Mouse (Mus musculus) myocyte (in vitro differentiated cells): ENCODE results near the gene 6030408B16Rik. TPM values are rescaled to one million over a fixed set of nuclear protein-coding genes. Genes with fewer than 3 reads are reported as not detected.

ENCODE experiments used
- H3K27me3 ChIP-seq: one replicate; pipeline ENCODE4 v1.6.1; 2011; ENCODE audit not compliant: control insufficient read depth, insufficient read depth, insufficient read length
- H3K36me3 ChIP-seq: one replicate; pipeline ENCODE4 v1.6.1; 2011; ENCODE audit not compliant: control insufficient read depth, insufficient read depth
- H3K4me2 ChIP-seq: one replicate; pipeline ENCODE4 v1.6.1; 2011; ENCODE audit warnings: low read depth, control low read depth
- H3K4me3 ChIP-seq: one replicate; pipeline ENCODE4 v1.5.1; 2011; ENCODE audit warnings: mild to moderate bottlenecking, control low read depth, moderate library complexity
- H3K79me2 ChIP-seq: one replicate; pipeline ENCODE4 v1.6.1; 2011; ENCODE audit not compliant: control insufficient read depth, insufficient read depth
- H3ac ChIP-seq: one replicate; pipeline ENCODE4 v1.6.1; 2011; ENCODE audit not compliant: control insufficient read depth, insufficient read length
- CEBPB ChIP-seq: IDR thresholded peaks from 2 replicates; pipeline ENCODE4 v1.6.1; 2011; ENCODE audit warnings: mild to moderate bottlenecking, moderate library complexity; ENCODE audit not compliant: poor library complexity, insufficient read depth, severe bottlenecking
- E2F4 ChIP-seq: IDR thresholded peaks from one replicate; pipeline ENCODE4 v1.6.1; 2011; ENCODE audit warnings: mild to moderate bottlenecking, control low read depth, moderate library complexity; ENCODE audit not compliant: insufficient read depth
- MAX ChIP-seq: IDR thresholded peaks from one replicate; pipeline ENCODE4 v1.6.1; 2011; ENCODE audit warnings: low read depth, mild to moderate bottlenecking, control low read depth
- MYOD1 ChIP-seq, 3 experiments: IDR thresholded peaks; one replicate each; pipeline ENCODE4 v1.6.1; 2011; ENCODE audit warnings: control low read depth in 2 of 3, low read depth in 2 of 3, mild to moderate bottlenecking in 2 of 3, moderate library complexity in 1 of 3; ENCODE audit not compliant: insufficient read length in 2 of 3, control insufficient read depth in 1 of 3
- MYOG ChIP-seq, 3 experiments: IDR thresholded peaks; one replicate each; pipeline ENCODE4 v1.6.1; 2011; ENCODE audit warnings: control low read depth in 2 of 3, low read depth in 2 of 3, mild to moderate bottlenecking in 2 of 3; ENCODE audit not compliant: insufficient read length in 2 of 3, control insufficient read depth in 1 of 3, insufficient read depth in 1 of 3
- POLR2A ChIP-seq: IDR thresholded peaks from one replicate; pipeline ENCODE4 v1.6.1; 2011; ENCODE audit warnings: low read depth, mild to moderate bottlenecking, control low read depth, moderate library complexity; ENCODE audit not compliant: insufficient read length
- POLR2AphosphoS2 ChIP-seq: IDR thresholded peaks from one replicate; pipeline ENCODE4 v1.6.1; 2011; ENCODE audit warnings: low read depth, control low read depth; ENCODE audit not compliant: insufficient read length
- REST ChIP-seq: IDR thresholded peaks from one replicate; pipeline ENCODE4 v1.6.1; 2011; ENCODE audit warnings: mild to moderate bottlenecking, control low read depth, moderate library complexity; ENCODE audit not compliant: insufficient read depth, insufficient read length
- SRF ChIP-seq: IDR thresholded peaks from one replicate; pipeline ENCODE4 v1.6.1; 2011; ENCODE audit warnings: low read depth; ENCODE audit not compliant: control insufficient read depth, insufficient read length
- TCF12 ChIP-seq: IDR thresholded peaks from one replicate; pipeline ENCODE4 v1.6.1; 2011; ENCODE audit warnings: mild to moderate bottlenecking, control low read depth; ENCODE audit not compliant: poor library complexity, insufficient read depth, severe bottlenecking
- TCF3 ChIP-seq: IDR thresholded peaks from one replicate; pipeline ENCODE4 v1.6.1; 2011; ENCODE audit warnings: low read depth, control low read depth; ENCODE audit not compliant: insufficient read length
- USF1 ChIP-seq: IDR thresholded peaks from one replicate; pipeline ENCODE4 v1.6.1; 2011; ENCODE audit warnings: low read depth, mild to moderate bottlenecking, control low read depth, moderate library complexity
- polyA plus RNA-seq: library from polyadenylated mRNA; unstranded; fragments of >200 nt; fragmentation: generic; extraction: Trizol; gene quantifications from one replicate; pipeline ENCODE4 v1.2.1, GENCODE M21; 2012; ENCODE audit warnings: missing spikeins

6030408B16Rik gene
- polyA plus RNA-seq, 1 experiment = 0.16 TPM

DNA sequence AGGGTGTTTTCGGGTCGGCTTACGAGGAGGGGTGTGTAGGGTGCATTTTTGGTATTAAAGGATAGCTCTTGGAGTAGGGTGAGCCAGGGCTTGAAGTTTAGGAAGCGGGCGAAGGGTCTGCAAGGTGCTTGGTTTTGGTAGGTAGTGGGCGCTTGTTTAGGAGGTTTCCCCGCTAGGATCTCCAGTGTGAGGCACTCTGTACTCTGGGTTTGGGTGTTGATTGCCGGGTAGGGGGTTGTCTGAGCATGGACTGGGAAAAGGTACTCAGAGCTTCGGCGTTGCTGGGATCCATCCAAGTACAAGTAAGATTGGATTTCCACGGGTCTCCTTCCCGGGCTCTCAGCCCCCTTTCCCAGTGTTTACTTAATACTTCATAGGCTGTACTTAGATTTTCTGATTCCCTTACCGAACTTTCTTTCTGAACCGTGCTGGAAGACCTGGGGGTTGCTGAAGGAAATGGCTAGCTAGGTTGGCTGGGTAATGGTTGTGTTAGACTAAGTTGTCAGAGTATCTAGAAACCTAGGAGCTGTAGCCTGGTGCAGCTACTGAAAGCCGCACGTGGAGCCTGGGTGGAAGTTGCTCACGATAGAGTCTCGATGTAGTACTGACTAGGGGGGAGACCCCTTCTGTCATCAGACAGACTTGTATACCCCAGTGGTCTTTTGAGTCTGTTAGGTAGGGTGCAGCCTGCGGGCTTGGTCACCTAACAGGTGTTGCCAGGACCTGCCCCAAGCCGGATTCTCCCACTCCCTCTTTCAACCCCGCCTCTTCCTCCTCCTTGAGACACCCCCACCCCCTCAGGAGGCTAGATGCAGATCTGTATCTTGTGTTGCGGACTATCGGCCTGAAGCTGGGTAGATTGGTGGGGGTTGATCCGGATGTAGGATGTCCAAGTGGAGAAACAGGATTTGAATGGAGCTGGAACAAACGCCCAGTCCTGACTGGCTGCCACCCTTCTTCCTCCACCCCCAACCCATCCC, 25.7 kb upstream of the 6030408B16Rik start:
- Histone ChIP-seq H3ac (no peak overlapping the region), H3K4me3 (peak overlapping the region; percentile 49), H3K4me2 (peak overlapping the region; percentile 100), H3K36me3 (peaks cover 9% of the 10 kb centered on the region), H3K79me2 (peaks cover 6% of the 10 kb centered on the region), H3K27me3 (no peaks in the 10 kb centered on the region)
- TF ChIP-seq POLR2A (no peak), POLR2AphosphoS2 (no peak), MYOD1 (IDR thresholded peaks at IDR 0.05; ENCODE audit: control insufficient read depth in 1 of 3, insufficient read length in 2 of 3, low read depth in 2 of 3) (peak in 1 of 3 experiments; percentile 28)

DNA sequence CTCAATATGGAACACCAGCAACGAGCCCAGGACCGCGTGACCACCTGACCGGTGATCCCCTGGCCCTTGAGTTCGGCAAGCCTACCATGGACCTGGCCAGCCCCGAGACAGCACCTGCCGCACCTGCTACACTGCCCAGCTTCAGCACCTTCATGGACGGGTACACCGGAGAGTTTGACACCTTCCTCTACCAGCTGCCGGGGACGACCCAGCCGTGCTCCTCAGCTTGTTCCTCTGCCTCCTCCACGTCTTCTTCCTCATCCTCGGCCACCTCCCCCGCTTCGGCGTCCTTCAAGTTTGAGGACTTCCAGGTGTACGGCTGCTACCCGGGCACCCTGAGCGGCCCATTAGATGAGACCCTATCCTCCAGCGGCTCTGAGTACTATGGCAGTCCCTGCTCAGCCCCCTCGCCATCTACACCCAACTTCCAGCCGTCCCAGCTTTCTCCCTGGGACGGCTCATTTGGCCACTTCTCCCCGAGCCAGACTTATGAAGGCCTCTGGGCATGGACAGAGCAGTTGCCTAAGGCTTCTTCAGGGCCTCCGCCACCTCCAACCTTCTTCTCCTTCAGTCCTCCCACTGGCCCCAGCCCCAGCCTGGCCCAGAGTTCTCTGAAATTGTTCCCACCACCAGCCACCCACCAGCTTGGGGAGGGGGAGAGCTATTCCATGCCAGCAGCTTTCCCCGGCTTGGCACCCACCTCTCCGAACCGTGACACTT, 22.8 kb upstream of the 6030408B16Rik start:
- Histone ChIP-seq H3ac (no peak overlapping the region), H3K4me3 (no peak overlapping the region), H3K79me2 (peaks cover 6% of the 10 kb centered on the region), H3K4me2 (no peak overlapping the region), H3K36me3 (peaks cover 25% of the 10 kb centered on the region), H3K27me3 (no peaks in the 10 kb centered on the region)
- TF ChIP-seq TCF12 (no peak), SRF (no peak), TCF3 (no peak), E2F4 (no peak), MYOG (IDR thresholded peaks at IDR 0.05; ENCODE audit: control insufficient read depth in 1 of 3, insufficient read depth in 1 of 3, insufficient read length in 2 of 3, low read depth in 2 of 3) (no peak)

DNA sequence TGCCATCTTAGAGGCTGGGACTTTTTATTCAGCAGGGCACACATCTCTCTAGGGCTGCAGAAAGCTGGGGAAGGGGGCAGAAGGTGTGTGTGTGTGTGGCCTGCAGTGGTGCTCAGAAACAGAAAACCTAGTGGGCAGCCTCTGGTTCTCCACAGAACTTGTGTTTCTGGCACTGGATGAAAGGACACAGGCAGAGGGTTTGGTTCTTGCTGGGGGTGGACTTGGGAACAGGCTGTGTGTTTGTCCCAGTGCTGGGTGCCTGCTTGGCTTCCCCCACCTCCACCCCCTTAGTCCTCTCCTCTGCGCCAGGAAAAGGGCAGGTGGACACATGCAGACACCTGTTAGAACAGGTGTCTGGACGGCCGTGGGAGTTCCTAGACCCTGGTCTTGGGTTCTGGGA, 21.9 kb upstream of the 6030408B16Rik start:
- Histone ChIP-seq H3ac (no peak overlapping the region), H3K79me2 (peaks cover 6% of the 10 kb centered on the region), H3K4me3 (no peak overlapping the region), H3K4me2 (no peak overlapping the region), H3K27me3 (no peaks in the 10 kb centered on the region), H3K36me3 (peaks cover 25% of the 10 kb centered on the region)
- TF ChIP-seq CEBPB (no peak), USF1 (no peak), MYOG (IDR thresholded peaks at IDR 0.05; ENCODE audit: control insufficient read depth in 1 of 3, insufficient read depth in 1 of 3, insufficient read length in 2 of 3, low read depth in 2 of 3) (no peak), MYOD1 (IDR thresholded peaks at IDR 0.05; ENCODE audit: control insufficient read depth in 1 of 3, insufficient read length in 2 of 3, low read depth in 2 of 3) (no peak), POLR2AphosphoS2 (no peak), TCF12 (no peak)

DNA sequence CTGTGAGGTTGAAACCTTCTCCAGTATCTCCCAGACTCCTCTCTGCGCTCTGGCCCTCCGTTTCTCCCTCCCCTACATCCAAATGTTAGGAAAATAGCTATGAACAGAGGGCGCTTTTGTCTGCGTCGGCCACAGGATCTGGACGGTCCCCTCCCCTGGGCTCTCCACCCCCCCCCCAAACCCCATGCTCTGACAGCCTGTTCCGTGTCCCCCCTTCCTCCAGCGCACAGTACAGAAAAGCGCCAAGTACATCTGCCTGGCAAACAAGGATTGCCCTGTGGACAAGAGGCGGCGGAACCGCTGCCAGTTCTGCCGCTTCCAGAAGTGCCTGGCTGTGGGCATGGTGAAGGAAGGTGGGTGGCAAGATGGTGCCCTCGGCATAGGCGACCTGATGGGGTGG, 21.5 kb upstream of the 6030408B16Rik start:
- TF ChIP-seq TCF12 (no peak), REST (no peak), TCF3 (no peak), POLR2AphosphoS2 (no peak), USF1 (no peak), SRF (no peak), POLR2A (no peak), MYOD1 (IDR thresholded peaks at IDR 0.05; ENCODE audit: control insufficient read depth in 1 of 3, insufficient read length in 2 of 3, low read depth in 2 of 3) (no peak), E2F4 (no peak), MAX (no peak), CEBPB (no peak), MYOG (IDR thresholded peaks at IDR 0.05; ENCODE audit: control insufficient read depth in 1 of 3, insufficient read depth in 1 of 3, insufficient read length in 2 of 3, low read depth in 2 of 3) (no peak)
- Histone ChIP-seq H3ac (no peak overlapping the region), H3K4me3 (no peak overlapping the region), H3K27me3 (no peaks in the 10 kb centered on the region), H3K4me2 (no peak overlapping the region), H3K79me2 (peaks cover 6% of the 10 kb centered on the region), H3K36me3 (peaks cover 25% of the 10 kb centered on the region)

DNA sequence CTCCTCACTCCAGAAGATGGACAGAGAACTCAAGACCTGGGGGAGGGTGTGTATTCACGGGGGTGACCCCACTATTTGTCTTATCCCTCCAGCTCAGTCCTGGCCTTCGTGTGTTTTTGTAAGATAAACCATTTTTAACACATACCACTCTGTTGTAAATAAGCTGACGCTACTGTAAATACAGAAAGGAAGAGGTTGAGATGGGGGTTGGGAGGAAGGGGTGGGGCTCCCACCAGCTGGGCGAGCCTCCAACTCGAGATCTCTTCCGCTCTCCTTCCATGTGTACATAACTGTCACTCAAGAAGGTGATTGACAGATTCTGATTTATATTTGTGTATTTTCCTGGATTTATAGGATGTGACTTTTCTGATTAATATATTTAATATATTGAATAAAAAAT, 18.6 kb upstream of the 6030408B16Rik start:
- Histone ChIP-seq H3ac (no peak overlapping the region), H3K27me3 (no peaks in the 10 kb centered on the region), H3K79me2 (no peaks in the 10 kb centered on the region), H3K4me3 (no peak overlapping the region), H3K36me3 (peaks cover 21% of the 10 kb centered on the region), H3K4me2 (no peak overlapping the region)
- no peak for TF ChIP-seq TCF3
- no peak for TF ChIP-seq USF1
- no peak for TF ChIP-seq E2F4
- TF ChIP-seq POLR2AphosphoS2 = no peak
- no peak for TF ChIP-seq MYOG (IDR thresholded peaks at IDR 0.05; ENCODE audit: control insufficient read depth in 1 of 3, insufficient read depth in 1 of 3, insufficient read length in 2 of 3, low read depth in 2 of 3)
- no peak for TF ChIP-seq MAX
- TF ChIP-seq CEBPB = no peak
- TF ChIP-seq SRF = no peak
- no peak for TF ChIP-seq POLR2A
- TF ChIP-seq TCF12 = no peak
- no peak for TF ChIP-seq MYOD1 (IDR thresholded peaks at IDR 0.05; ENCODE audit: control insufficient read depth in 1 of 3, insufficient read length in 2 of 3, low read depth in 2 of 3)
- TF ChIP-seq REST = no peak
